Mouse (Mus musculus): ENCODE data around the gene C1ql4. TPM values are rescaled to one million over a fixed set of nuclear protein-coding genes. Genes with fewer than 3 reads are reported as not detected.

The C1ql4 gene
- total and polyA plus RNA-seq, 3 experiments = not detected

DNA sequence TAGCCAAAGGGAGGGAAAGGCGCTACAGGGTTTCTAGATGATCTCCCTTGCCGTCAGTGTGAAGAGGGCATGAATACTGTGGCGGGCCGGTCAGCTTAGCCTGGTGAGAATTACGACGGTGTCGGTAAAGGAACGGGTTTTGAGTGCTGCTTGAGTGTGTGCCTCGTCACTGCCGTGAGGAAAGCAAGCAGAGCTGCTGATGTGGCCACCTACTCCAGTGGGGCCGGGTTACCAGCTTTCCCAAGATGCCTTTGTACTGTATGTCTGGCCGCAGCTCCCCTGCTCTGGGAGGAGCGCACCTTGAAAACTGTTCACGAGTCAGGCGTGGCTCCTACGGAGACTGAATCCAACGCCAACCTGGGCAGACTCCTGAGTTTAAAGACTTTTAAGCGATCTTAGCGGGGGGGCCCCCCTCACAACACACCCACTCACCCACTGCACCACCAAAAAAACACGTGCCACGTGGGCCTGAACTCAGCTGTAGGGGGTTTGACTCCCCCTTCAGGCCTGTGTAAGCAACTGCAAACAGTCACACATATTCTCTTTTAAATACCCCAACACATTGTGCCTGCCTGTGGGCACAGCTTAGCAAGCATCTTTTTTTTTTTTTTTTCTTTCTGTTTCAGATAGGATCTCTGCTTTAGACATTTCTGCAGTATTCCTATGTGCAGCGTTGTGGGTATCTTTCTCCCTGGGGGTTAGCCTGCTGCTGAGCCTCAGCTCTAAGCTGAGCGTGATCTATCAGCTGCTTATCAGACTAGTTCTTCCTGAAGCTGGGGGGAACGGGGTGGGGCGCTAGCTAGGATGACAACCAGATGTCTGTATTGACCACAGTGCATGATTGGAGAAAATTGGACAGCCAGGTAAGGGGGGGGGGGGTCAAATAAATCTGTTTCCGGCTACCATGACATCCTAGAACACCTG is 47.4 kb downstream of the C1ql4 start:
- H3K9ac ChIP-seq (ENCODE audit: low read depth, low read length) = no peak overlapping the region
- no peaks in the 10 kb centered on the region for H3K79me2 ChIP-seq (replicated peaks; ENCODE audit: control insufficient read depth, insufficient read depth, low read length)
- intact Hi-C loops (cut with DNase I) = no loop called here
- TF ChIP-seq CTCF (IDR thresholded peaks at IDR 0.05) = peak; percentile 18; the same call in 1 of the 2 replicates
- no peak for TF ChIP-seq EP300 (IDR thresholded peaks at IDR 0.05; ENCODE audit: insufficient read depth, low read depth, low read length)
- TF ChIP-seq POLR2A (IDR thresholded peaks at IDR 0.05; ENCODE audit: insufficient read depth, low read depth, low read length) = no peak
- no peaks in the 10 kb centered on the region for H3K4me1 ChIP-seq (ENCODE audit: control insufficient read depth, insufficient read depth, low read length)
- no peaks in the 10 kb centered on the region for H3K27me3 ChIP-seq (ENCODE audit: control insufficient read depth, insufficient read depth, low read length)
- H3K36me3 ChIP-seq (ENCODE audit: control insufficient read depth, insufficient read depth, low read length) = peaks cover 4% of the 10 kb centered on the region
- no peak overlapping the region for H3K27ac ChIP-seq
- 65% methylated on average over 26 of the region's 26 CpGs for WGBS
- H3K4me3 ChIP-seq = no peak overlapping the region
- no peak for DNase-seq

GRCm38 (mm10) chr15:99039306-99039705 is 48.3 kb downstream of the C1ql4 start:
- no peak for DNase-seq
- no peaks in the 10 kb centered on the region for H3K27me3 ChIP-seq (ENCODE audit: control insufficient read depth, insufficient read depth, low read length)
- no peak overlapping the region for H3K9ac ChIP-seq (ENCODE audit: low read depth, low read length)
- no peaks in the 10 kb centered on the region for H3K79me2 ChIP-seq (replicated peaks; ENCODE audit: control insufficient read depth, insufficient read depth, low read length)
- peaks cover 9% of the 10 kb centered on the region for H3K36me3 ChIP-seq (ENCODE audit: control insufficient read depth, insufficient read depth, low read length)
- H3K4me3 ChIP-seq = no peak overlapping the region
- H3K4me1 ChIP-seq (ENCODE audit: control insufficient read depth, insufficient read depth, low read length) = no peaks in the 10 kb centered on the region
- TF ChIP-seq POLR2A (IDR thresholded peaks at IDR 0.05; ENCODE audit: insufficient read depth, low read depth, low read length) (no peak), EP300 (IDR thresholded peaks at IDR 0.05; ENCODE audit: insufficient read depth, low read depth, low read length) (no peak), CTCF (IDR thresholded peaks at IDR 0.05) (no peak)
- H3K27ac ChIP-seq = no peak overlapping the region
- intact Hi-C loops (cut with DNase I) = no loop called here
- WGBS = 84% methylated on average over 4 of the region's 4 CpGs

GRCm38 (mm10) chr15:99038797-99039196 is 48.8 kb downstream of the C1ql4 start:
- H3K36me3 ChIP-seq (ENCODE audit: control insufficient read depth, insufficient read depth, low read length) = peaks cover 9% of the 10 kb centered on the region
- no peaks in the 10 kb centered on the region for H3K4me1 ChIP-seq (ENCODE audit: control insufficient read depth, insufficient read depth, low read length)
- 94% methylated on average over 5 of the region's 5 CpGs for WGBS
- H3K4me3 ChIP-seq = no peak overlapping the region
- no peaks in the 10 kb centered on the region for H3K27me3 ChIP-seq (ENCODE audit: control insufficient read depth, insufficient read depth, low read length)
- no peak overlapping the region for H3K27ac ChIP-seq
- H3K9ac ChIP-seq (ENCODE audit: low read depth, low read length) = no peak overlapping the region
- H3K79me2 ChIP-seq (replicated peaks; ENCODE audit: control insufficient read depth, insufficient read depth, low read length) = no peaks in the 10 kb centered on the region
- TF ChIP-seq EP300 (IDR thresholded peaks at IDR 0.05; ENCODE audit: insufficient read depth, low read depth, low read length) (no peak), POLR2A (IDR thresholded peaks at IDR 0.05; ENCODE audit: insufficient read depth, low read depth, low read length) (no peak), CTCF (IDR thresholded peaks at IDR 0.05) (no peak)
- no peak for DNase-seq
- intact Hi-C loops (cut with DNase I) = no loop called here

DNA sequence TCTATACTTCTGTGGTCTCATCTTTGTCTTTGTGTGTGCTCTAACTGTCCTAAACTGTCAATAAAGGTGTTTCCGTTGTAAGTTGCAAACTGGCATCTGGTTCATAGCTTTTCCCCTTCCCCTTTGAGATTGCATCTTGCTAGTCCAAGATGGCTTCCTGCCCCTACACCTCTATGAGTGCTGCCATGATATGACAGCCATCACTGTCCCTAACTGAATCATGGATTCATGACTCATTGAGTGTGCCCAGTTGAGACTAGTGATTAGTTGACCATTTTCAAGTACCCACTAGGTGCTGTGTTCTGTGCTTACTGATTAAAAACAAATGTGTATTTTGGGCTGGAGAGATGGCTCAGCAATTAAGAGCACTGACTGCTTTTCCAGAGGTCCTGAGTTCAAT is 49.6 kb downstream of the C1ql4 start:
- H3K4me1 ChIP-seq (ENCODE audit: control insufficient read depth, insufficient read depth, low read length) = no peaks in the 10 kb centered on the region; the same call in 1 of the 2 replicates
- peaks cover 9% of the 10 kb centered on the region for H3K36me3 ChIP-seq (ENCODE audit: control insufficient read depth, insufficient read depth, low read length)
- TF ChIP-seq CTCF (IDR thresholded peaks at IDR 0.05) (no peak), POLR2A (IDR thresholded peaks at IDR 0.05; ENCODE audit: insufficient read depth, low read depth, low read length) (no peak), EP300 (IDR thresholded peaks at IDR 0.05; ENCODE audit: insufficient read depth, low read depth, low read length) (no peak)
- H3K9ac ChIP-seq (ENCODE audit: low read depth, low read length) = no peak overlapping the region
- intact Hi-C loops (cut with DNase I) = no loop called here
- no peak overlapping the region for H3K27ac ChIP-seq
- H3K79me2 ChIP-seq (replicated peaks; ENCODE audit: control insufficient read depth, insufficient read depth, low read length) = no peaks in the 10 kb centered on the region
- no peak overlapping the region for H3K4me3 ChIP-seq
- no peak for DNase-seq
- no peaks in the 10 kb centered on the region for H3K27me3 ChIP-seq (ENCODE audit: control insufficient read depth, insufficient read depth, low read length)
- WGBS = 92% methylated on average over 1 of the region's 1 CpGs

GRCm38 (mm10) chr15:99036249-99036905 is 51.2 kb downstream of the C1ql4 start:
- Histone ChIP-seq H3K27ac (peak overlapping the region; percentile 18; the same call in 1 of the 2 replicates), H3K4me1 (ENCODE audit: control insufficient read depth, insufficient read depth, low read length) (peaks cover 6% of the 10 kb centered on the region), H3K4me3 (no peak overlapping the region), H3K36me3 (ENCODE audit: control insufficient read depth, insufficient read depth, low read length) (peaks cover 9% of the 10 kb centered on the region), H3K79me2 (replicated peaks; ENCODE audit: control insufficient read depth, insufficient read depth, low read length) (no peaks in the 10 kb centered on the region; the same call in 1 of the 2 replicates), H3K27me3 (ENCODE audit: control insufficient read depth, insufficient read depth, low read length) (no peaks in the 10 kb centered on the region), H3K9ac (ENCODE audit: low read depth, low read length) (no peak overlapping the region)
- DNase-seq = peak in 1 of 2 experiments; percentile 59
- 73% methylated on average over 8 of the region's 8 CpGs for WGBS
- TF ChIP-seq CTCF (IDR thresholded peaks at IDR 0.05) = no peak
- intact Hi-C loops (cut with DNase I) = no loop called here

GRCm38 (mm10) chr15:99035431-99035830 is 52.2 kb downstream of the C1ql4 start:
- intact Hi-C loops (cut with DNase I) = no loop called here
- 68% methylated on average over 4 of the region's 4 CpGs for WGBS
- Histone ChIP-seq H3K27ac (no peak overlapping the region), H3K4me1 (ENCODE audit: control insufficient read depth, insufficient read depth, low read length) (peaks cover 6% of the 10 kb centered on the region), H3K9ac (ENCODE audit: low read depth, low read length) (no peak overlapping the region), H3K79me2 (replicated peaks; ENCODE audit: control insufficient read depth, insufficient read depth, low read length) (no peaks in the 10 kb centered on the region; the same call in 1 of the 2 replicates), H3K36me3 (ENCODE audit: control insufficient read depth, insufficient read depth, low read length) (peaks cover 9% of the 10 kb centered on the region), H3K27me3 (ENCODE audit: control insufficient read depth, insufficient read depth, low read length) (no peaks in the 10 kb centered on the region), H3K4me3 (no peak overlapping the region)
- no peak for TF ChIP-seq POLR2A (IDR thresholded peaks at IDR 0.05; ENCODE audit: insufficient read depth, low read depth, low read length)
- TF ChIP-seq EP300 (IDR thresholded peaks at IDR 0.05; ENCODE audit: insufficient read depth, low read depth, low read length) = no peak
- no peak for TF ChIP-seq CTCF (IDR thresholded peaks at IDR 0.05)
- DNase-seq = no peak

Small RNA genes lying within 50 kb of the gene (microRNA-seq; reads per million reads assigned to microRNA genes)
- 2.3 to 2.8 reads per million in 2 experiments for gene Mir6960

Other genes starting within 250 kb of the C1ql4 start
- 10 to 100 TPM; 51.3 to 56.5 TPM for gene Kmt2d, start 216.6 kb downstream of the C1ql4 start, total RNA-seq (2021)
- gene Kmt2d, start 216.6 kb downstream of the C1ql4 start, polyA plus RNA-seq (2012; rRNA removed) = 17.1 and 17.7 TPM in 2 replicates
- gene Rhebl1, start 193.3 kb downstream of the C1ql4 start, total RNA-seq (2021) = 1 to 10 TPM; 1.6 to 2.3 TPM
- 3.7 and 4.4 TPM in 2 replicates for gene Rhebl1, start 193.3 kb downstream of the C1ql4 start, polyA plus RNA-seq (2012; rRNA removed)
- 1 to 10 TPM in 1 of 2 experiments, under 1 TPM in 1; 0.73 to 1.5 TPM for gene Dhh, start 189.3 kb downstream of the C1ql4 start, total RNA-seq (2021)
- 0.94 and 1.8 TPM in 2 replicates for gene Dhh, start 189.3 kb downstream of the C1ql4 start, polyA plus RNA-seq (2012; rRNA removed)
- gene Lmbr1l, start 169.6 kb downstream of the C1ql4 start, total RNA-seq (2021) = 10 to 100 TPM in 1 of 2 experiments, 1 to 10 TPM in 1; 7.1 to 11.1 TPM
- gene Lmbr1l, start 169.6 kb downstream of the C1ql4 start, polyA plus RNA-seq (2012; rRNA removed) = 23.2 and 25.0 TPM in 2 replicates
- gene Tuba1b, start 153.3 kb downstream of the C1ql4 start, total RNA-seq (2021) = 100 to 1,000 TPM; 129 to 144 TPM
- gene Tuba1b, start 153.3 kb downstream of the C1ql4 start, polyA plus RNA-seq (2012; rRNA removed) = 534 and 728 TPM in 2 replicates
- gene Gm49450, start 134.3 kb downstream of the C1ql4 start, total RNA-seq (2021) = not detected
- gene Gm49450, start 134.3 kb downstream of the C1ql4 start, polyA plus RNA-seq (2012; rRNA removed) = 26.2 TPM in 1 of 2 replicates, not detected in the other
- gene Tuba1a, start 134.1 kb downstream of the C1ql4 start, total RNA-seq (2021) = 10 to 100 TPM; 57.0 to 85.0 TPM
- 165 and 235 TPM in 2 replicates for gene Tuba1a, start 134.1 kb downstream of the C1ql4 start, polyA plus RNA-seq (2012; rRNA removed)
- 10 to 100 TPM; 30.1 to 39.0 TPM for gene Tuba1c, start 57.9 kb downstream of the C1ql4 start, total RNA-seq (2021)
- 58.6 and 74.4 TPM in 2 replicates for gene Tuba1c, start 57.9 kb downstream of the C1ql4 start, polyA plus RNA-seq (2012; rRNA removed)
- gene Prph, start 32.6 kb downstream of the C1ql4 start, total RNA-seq (2021) = under 1 TPM; 0.13 to 0.80 TPM
- 1.00 and 2.1 TPM in 2 replicates for gene Prph, start 32.6 kb downstream of the C1ql4 start, polyA plus RNA-seq (2012; rRNA removed)
- gene Troap, start 13.2 kb downstream of the C1ql4 start, total RNA-seq (2021) = under 1 TPM in 1 of 2 experiments, not detected in 1; 0.31 TPM
- gene Troap, start 13.2 kb downstream of the C1ql4 start, polyA plus RNA-seq (2012; rRNA removed) = 0.18 and 0.53 TPM in 2 replicates
- gene Dnajc22, start 5.4 kb upstream of the C1ql4 start, total RNA-seq (2021) = under 1 TPM; 0.44 to 0.57 TPM
- gene Dnajc22, start 5.4 kb upstream of the C1ql4 start, polyA plus RNA-seq (2012; rRNA removed) = 0.18 and 0.35 TPM in 2 replicates
- 1 to 10 TPM; 6.6 to 6.7 TPM for gene Spats2, start 38.1 kb upstream of the C1ql4 start, total RNA-seq (2021)
- gene Spats2, start 38.1 kb upstream of the C1ql4 start, polyA plus RNA-seq (2012; rRNA removed) = 5.3 and 6.7 TPM in 2 replicates
- under 1 TPM; 0.05 to 0.08 TPM for gene Kcnh3, start 137.0 kb upstream of the C1ql4 start, total RNA-seq (2021)
- 0.23 and 0.37 TPM in 2 replicates for gene Kcnh3, start 137.0 kb upstream of the C1ql4 start, polyA plus RNA-seq (2012; rRNA removed)
- 10 to 100 TPM; 44.2 to 52.3 TPM for gene Mcrs1, start 164.1 kb upstream of the C1ql4 start, total RNA-seq (2021)
- 62.1 and 67.1 TPM in 2 replicates for gene Mcrs1, start 164.1 kb upstream of the C1ql4 start, polyA plus RNA-seq (2012; rRNA removed)
- gene Prpf40b, start 207.3 kb upstream of the C1ql4 start, total RNA-seq (2021) = 10 to 100 TPM; 18.9 to 23.4 TPM
- gene Prpf40b, start 207.3 kb upstream of the C1ql4 start, polyA plus RNA-seq (2012; rRNA removed) = 39.5 and 39.7 TPM in 2 replicates
- not detected for gene Fam186b, start 208.1 kb upstream of the C1ql4 start, total RNA-seq (2021)
- gene Fam186b, start 208.1 kb upstream of the C1ql4 start, polyA plus RNA-seq (2012; rRNA removed) = 0.20 TPM in 1 of 2 replicates, not detected in the other

Measured in heart, adult 2 months (tissue).